Mouse (Mus musculus) lung, embryonic 16.5 days (tissue): ENCODE data around the gene Pcolce. TPM values are rescaled to one million over a fixed set of nuclear protein-coding genes. Genes with fewer than 3 reads are reported as not detected.

Experiments
- ATAC-seq: fragments of 200-750 bp; cut with Nextera tagmentation; 2 replicates; pipeline ENCODE4 v1.8.0; 2017; ENCODE audit warnings: low read depth, mild to moderate bottlenecking, moderate library complexity
- H3K27ac ChIP-seq: fragments of 300-500 bp; sonication (generic); 2 replicates; pipeline ENCODE4 v1.5.1; 2014; ENCODE audit warnings: mild to moderate bottlenecking, control low read depth, low read length
- H3K27me3 ChIP-seq: fragments of 300-500 bp; sonication (generic); 2 replicates; pipeline ENCODE4 v1.6.1; 2014; ENCODE audit warnings: low read depth, low read length, mixed read lengths; ENCODE audit not compliant: control insufficient read depth, insufficient read depth
- H3K36me3 ChIP-seq: fragments of 300-500 bp; sonication (generic); 2 replicates; pipeline ENCODE4 v1.6.1; 2014; ENCODE audit warnings: low read length; ENCODE audit not compliant: control insufficient read depth, insufficient read depth
- H3K4me1 ChIP-seq: fragments of 300-500 bp; sonication (generic); replicated peaks from 2 replicates; pipeline ENCODE4 v1.6.1; 2014; ENCODE audit warnings: low read length, mixed read lengths; ENCODE audit not compliant: control insufficient read depth, insufficient read depth
- H3K4me2 ChIP-seq: fragments of 300-500 bp; sonication (generic); 2 replicates; pipeline ENCODE4 v1.6.1; 2014; ENCODE audit warnings: low read depth, low read length, control low read depth
- H3K4me3 ChIP-seq: fragments of 300-500 bp; sonication (generic); 2 replicates; pipeline ENCODE4 v1.5.1; 2014; ENCODE audit warnings: mild to moderate bottlenecking, low read length, control low read depth
- H3K9ac ChIP-seq: fragments of 300-500 bp; sonication (generic); 2 replicates; pipeline ENCODE4 v1.6.1; 2014; ENCODE audit warnings: low read length, control low read depth
- H3K9me3 ChIP-seq: fragments of 300-500 bp; sonication (generic); 2 replicates; pipeline ENCODE4 v1.6.1; 2016; ENCODE audit warnings: low read length; ENCODE audit not compliant: control insufficient read depth
- WGBS: fragments of 180-500 bp; shearing (Covaris S2); extraction: QIAGEN DNeasy Blood & Tissue Kit; methylation state at CpG from one replicate; pipeline ENCODE4 v1.1.7; 2014; 5-methylcytosine and 5-hydroxymethylcytosine counted together
- polyA plus RNA-seq: library from polyadenylated mRNA; unstranded; fragments of >200 nt; fragmentation: Nextera tagmentation; extraction: Ambion mirVana; gene quantifications from 2 replicates; pipeline ENCODE4 v1.2.1, GENCODE M21; 2015

The Pcolce gene
- polyA plus RNA-seq, 1 experiment from 2014 or later, result 123 TPM

DNA sequence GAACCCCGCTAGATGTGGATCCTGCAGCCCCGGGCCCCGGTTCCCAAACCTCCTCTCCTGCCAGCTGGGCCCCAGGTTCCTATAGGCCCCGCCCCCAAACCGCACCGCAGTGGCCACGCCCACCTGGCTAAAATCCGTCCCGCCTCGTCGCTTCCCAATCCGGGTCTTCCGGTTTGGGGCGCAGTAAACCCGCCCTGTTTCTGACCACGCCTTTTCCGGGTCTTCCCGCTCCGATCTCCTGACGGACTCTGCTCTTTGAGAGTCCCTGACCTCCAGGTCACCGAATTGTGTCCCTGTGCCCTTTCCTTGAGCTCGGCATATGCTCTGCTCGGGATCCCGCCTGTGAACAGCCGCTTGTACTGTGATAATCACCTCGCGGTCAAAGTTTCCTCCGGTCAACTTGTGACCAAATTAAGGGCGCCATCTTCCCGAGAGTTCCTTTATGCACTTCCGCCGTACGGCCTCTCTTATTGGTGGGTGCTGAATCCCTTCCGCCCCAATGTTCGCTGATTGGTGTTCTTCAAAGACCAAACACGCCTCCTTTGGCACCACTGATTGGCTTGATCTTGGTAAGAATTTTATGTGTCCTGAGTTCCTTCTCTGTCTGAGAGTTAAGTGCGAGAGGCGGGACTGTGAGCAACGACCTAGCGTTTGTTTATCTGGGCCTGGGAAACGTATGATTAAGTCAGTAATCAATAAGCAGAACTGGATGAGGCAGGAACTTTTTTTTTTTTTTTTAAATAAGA is 12.8 kb downstream of the Pcolce start, which contains the start of gene Mospd3:
TSS of gene Mospd3 (minus strand) at position 440 of the 746 bp plus-strand sequence.
- Histone ChIP-seq H3K4me3 (peak within 1 kb of the TSS; percentile 78), H3K27me3 (no peaks in the 10 kb centered on the region), H3K9me3 (no peaks in the 10 kb centered on the region), H3K4me1 (peaks cover 19% of the 10 kb centered on the region), H3K27ac (peak within 1 kb of the TSS; percentile 93), H3K9ac (peak within 1 kb of the TSS; percentile 93), H3K4me2 (peak within 1 kb of the TSS; percentile 95), H3K36me3 (no peaks in the 10 kb centered on the region)
- peak; percentile 96 for ATAC-seq
- WGBS, result under 1% methylated on average over 41 of the region's 41 CpGs

DNA sequence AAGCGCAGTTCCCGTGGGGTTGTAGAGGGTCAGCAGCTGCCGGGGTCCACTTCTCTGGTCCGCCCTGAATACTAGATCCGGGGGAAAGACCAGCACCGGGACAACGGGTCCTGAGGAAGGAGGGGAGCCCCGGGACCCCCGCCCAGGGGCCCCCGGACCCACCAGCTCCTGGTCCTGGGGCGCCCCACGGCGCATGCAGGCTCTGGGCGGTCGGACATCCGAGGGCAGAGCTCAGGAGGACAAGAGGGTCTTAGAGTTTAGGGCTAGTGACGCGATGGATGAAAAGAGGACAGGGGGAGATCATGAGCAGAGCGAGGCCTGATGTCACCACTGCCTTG is 13.3 kb downstream of the Pcolce start:
- no peaks in the 10 kb centered on the region for H3K27me3 ChIP-seq
- H3K4me1 ChIP-seq, result peaks cover 19% of the 10 kb centered on the region
- peak overlapping the region; percentile 37; the same call in 1 of the 2 replicates for H3K27ac ChIP-seq
- peak overlapping the region; percentile 95 for H3K4me2 ChIP-seq
- H3K9me3 ChIP-seq, result no peaks in the 10 kb centered on the region
- peak overlapping the region; percentile 93 for H3K9ac ChIP-seq
- H3K36me3 ChIP-seq, result no peaks in the 10 kb centered on the region
- H3K4me3 ChIP-seq, result peak overlapping the region; percentile 78
- under 1% methylated on average over 19 of the region's 19 CpGs for WGBS
- peak; percentile 6 for ATAC-seq

DNA sequence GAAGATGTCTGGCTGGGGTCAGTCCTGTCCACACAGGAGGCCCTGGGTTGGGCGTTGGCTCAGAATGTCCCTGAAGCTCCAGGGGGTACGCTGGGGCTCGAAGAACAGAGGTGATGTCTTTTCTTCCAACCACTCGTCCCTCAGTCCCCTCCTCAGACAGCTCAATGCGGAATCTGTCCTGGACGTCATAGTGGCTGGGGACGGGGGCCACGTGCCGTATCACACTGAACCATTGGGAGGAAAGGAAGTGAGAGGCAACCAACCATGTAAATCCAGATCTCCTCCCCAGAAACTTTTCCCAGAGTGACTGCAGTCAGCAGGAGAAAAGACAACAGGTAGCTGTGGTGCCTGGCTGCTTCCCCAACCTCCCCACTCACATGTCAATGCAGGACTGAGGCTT is 14.0 kb downstream of the Pcolce start:
- H3K4me3 ChIP-seq, result peak overlapping the region; percentile 78
- no peaks in the 10 kb centered on the region for H3K27me3 ChIP-seq
- H3K36me3 ChIP-seq, result no peaks in the 10 kb centered on the region
- peak overlapping the region; percentile 95 for H3K4me2 ChIP-seq
- peak overlapping the region; percentile 93 for H3K9ac ChIP-seq
- WGBS, result 50% methylated on average over 9 of the region's 9 CpGs
- no peaks in the 10 kb centered on the region for H3K9me3 ChIP-seq
- ATAC-seq, result no peak
- H3K4me1 ChIP-seq, result peaks cover 19% of the 10 kb centered on the region
- H3K27ac ChIP-seq, result 0 out of 2 replicates have a peak overlapping the region, but pooled peaks have one; percentile 37

DNA sequence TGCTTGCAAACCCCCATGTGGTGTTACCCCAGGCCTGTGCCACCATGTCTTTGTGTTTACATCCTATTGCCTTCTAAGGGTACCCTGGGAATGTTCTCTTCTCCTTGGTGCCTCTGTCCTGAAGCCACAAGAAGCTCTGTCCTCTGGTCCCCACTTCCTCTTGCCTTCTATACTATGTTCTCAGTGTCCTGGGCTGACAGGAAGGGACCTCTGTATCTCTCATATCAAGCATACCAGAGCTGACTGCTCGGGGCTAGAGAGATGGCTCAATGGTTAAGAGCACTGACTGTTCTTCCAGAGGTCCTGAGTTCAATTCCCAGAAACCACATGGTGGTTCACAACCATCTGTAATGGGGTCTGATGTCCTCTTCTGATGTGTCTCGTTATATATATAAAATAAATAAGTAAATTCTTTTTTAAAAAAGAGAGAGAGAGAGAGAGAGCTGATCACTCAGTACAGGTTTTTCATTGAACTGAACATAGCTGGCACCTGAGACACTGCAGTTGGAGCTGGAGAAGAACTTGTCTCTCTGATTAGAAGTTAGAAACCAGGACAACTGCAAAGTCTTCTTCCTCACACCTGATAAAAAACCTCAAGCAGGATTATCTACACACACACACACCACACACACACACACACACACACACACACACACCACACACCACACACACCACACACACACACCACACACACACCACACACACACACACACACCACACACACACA is 15.3 kb downstream of the Pcolce start:
- Histone ChIP-seq H3K9me3 (no peaks in the 10 kb centered on the region), H3K4me2 (no peak overlapping the region), H3K36me3 (no peaks in the 10 kb centered on the region), H3K27me3 (no peaks in the 10 kb centered on the region), H3K27ac (no peak overlapping the region), H3K4me3 (no peak overlapping the region), H3K4me1 (peaks cover 19% of the 10 kb centered on the region), H3K9ac (no peak overlapping the region)
- no peak for ATAC-seq
- 69% methylated on average over 2 of the region's 2 CpGs for WGBS

DNA sequence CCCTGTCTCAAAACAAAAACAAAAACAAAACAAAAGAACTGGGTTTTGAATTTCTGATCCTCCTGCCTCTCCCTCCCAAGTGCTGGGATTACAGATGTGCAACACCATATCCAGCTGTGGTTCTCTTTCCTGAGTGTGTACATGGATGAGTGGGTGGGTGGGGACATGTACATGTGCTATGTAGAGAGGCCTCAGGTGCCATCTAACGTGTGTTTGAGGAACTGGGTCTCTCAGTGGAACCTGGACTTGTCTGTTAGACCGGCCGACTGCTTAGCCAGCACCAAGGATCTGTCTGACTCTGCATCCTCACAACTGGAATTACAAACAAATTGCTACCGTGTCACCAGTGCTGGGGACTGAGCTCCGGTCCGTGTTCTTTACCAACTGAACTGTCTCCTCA is 16.0 kb downstream of the Pcolce start:
- H3K9me3 ChIP-seq, result no peaks in the 10 kb centered on the region
- no peak for ATAC-seq
- no peaks in the 10 kb centered on the region for H3K27me3 ChIP-seq
- no peak overlapping the region for H3K27ac ChIP-seq
- WGBS, result 88% methylated on average over 6 of the region's 6 CpGs
- no peak overlapping the region for H3K4me3 ChIP-seq
- no peak overlapping the region for H3K9ac ChIP-seq
- peaks cover 17% of the 10 kb centered on the region for H3K4me1 ChIP-seq
- no peak overlapping the region for H3K4me2 ChIP-seq
- H3K36me3 ChIP-seq, result no peaks in the 10 kb centered on the region

DNA sequence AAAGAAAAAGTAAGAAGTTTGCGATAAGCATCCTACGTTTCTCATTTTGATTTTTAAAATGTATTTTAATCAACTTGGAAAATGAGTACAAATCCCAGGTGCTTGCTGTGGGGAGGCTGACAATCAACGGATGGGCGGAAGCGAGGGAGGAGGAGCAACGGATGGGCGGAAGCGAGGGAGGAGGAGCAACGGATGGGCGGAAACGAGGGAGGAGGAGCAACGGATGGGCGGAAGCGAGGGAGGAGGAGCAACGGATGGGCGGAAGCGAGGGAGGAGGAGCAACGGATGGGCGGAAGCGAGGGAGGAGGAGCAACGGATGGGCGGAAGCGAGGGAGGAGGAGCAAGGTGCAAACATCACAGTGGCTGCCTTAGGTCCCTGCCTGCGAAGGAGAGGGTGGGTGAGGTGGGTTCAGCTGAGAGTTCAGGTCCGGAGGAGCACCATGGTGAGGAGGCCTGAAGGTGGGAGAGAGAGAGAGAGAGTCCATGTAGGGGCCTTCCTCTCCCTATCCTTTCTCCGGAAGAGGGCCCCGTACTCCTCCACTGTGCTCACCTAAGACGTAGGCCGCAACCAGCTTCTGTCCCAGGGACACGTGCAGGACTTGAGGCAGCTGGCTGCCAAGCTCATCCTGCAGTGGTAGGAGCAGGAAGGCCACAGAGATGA is 16.9 kb downstream of the Pcolce start:
- Histone ChIP-seq H3K4me3 (peak overlapping the region; percentile 15; the same call in 1 of the 2 replicates), H3K36me3 (no peaks in the 10 kb centered on the region), H3K27ac (no peak overlapping the region), H3K4me1 (peaks cover 13% of the 10 kb centered on the region), H3K27me3 (no peaks in the 10 kb centered on the region), H3K9me3 (no peaks in the 10 kb centered on the region), H3K9ac (peak overlapping the region; percentile 14; the same call in 1 of the 2 replicates), H3K4me2 (peak overlapping the region; percentile 35)
- WGBS, result 36% methylated on average over 30 of the region's 30 CpGs
- no peak for ATAC-seq

DNA sequence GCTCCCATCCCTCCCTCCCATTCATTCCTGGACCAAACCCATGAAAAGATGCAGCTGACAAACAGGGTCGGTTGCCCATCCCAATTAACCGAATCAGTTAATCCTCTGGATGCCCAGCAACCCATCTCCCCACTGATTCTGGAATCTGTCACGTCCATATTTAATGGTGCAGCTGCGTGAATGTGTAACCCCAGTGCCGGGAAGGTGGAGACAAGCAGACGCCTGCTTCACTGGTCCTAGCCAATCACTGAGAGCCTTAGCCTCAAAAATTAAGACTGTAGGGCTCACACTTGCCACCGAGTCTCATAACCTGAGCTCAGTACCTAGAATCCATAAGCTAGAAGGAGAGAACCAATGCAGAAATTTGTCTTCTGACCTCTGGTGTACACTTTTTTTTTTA is 17.7 kb downstream of the Pcolce start:
- Histone ChIP-seq H3K9me3 (no peaks in the 10 kb centered on the region), H3K4me2 (no peak overlapping the region), H3K4me3 (no peak overlapping the region), H3K27ac (no peak overlapping the region), H3K9ac (no peak overlapping the region), H3K36me3 (no peaks in the 10 kb centered on the region), H3K27me3 (no peaks in the 10 kb centered on the region), H3K4me1 (peaks cover 13% of the 10 kb centered on the region)
- WGBS, result 81% methylated on average over 7 of the region's 7 CpGs
- ATAC-seq, result no peak

DNA sequence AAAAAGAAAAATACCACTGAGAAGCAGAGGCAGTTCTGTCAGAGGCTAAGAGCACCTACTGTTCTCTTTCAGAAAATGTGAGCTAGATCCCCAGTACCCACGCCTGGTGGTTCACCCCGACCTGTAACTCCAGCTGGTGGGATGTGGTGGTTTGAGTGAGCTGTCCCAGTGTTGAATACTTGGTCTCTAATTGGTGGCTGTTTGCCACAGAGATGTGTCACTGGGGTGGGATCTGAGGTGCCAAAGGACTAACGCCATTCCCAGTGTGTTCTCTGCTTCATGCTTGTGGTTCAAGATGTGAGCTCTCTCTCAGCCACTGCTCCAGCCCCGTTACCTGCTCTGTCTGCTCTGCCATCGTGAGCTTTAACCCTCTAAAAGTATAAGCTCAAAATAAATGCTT is 23.1 kb downstream of the Pcolce start:
- no peaks in the 10 kb centered on the region for H3K4me1 ChIP-seq
- H3K27me3 ChIP-seq, result no peaks in the 10 kb centered on the region
- no peak for ATAC-seq
- H3K27ac ChIP-seq, result no peak overlapping the region
- no peak overlapping the region for H3K4me2 ChIP-seq
- no peak overlapping the region for H3K9ac ChIP-seq
- H3K4me3 ChIP-seq, result no peak overlapping the region
- H3K9me3 ChIP-seq, result no peaks in the 10 kb centered on the region
- 74% methylated on average over 5 of the region's 5 CpGs for WGBS
- H3K36me3 ChIP-seq, result no peaks in the 10 kb centered on the region

DNA sequence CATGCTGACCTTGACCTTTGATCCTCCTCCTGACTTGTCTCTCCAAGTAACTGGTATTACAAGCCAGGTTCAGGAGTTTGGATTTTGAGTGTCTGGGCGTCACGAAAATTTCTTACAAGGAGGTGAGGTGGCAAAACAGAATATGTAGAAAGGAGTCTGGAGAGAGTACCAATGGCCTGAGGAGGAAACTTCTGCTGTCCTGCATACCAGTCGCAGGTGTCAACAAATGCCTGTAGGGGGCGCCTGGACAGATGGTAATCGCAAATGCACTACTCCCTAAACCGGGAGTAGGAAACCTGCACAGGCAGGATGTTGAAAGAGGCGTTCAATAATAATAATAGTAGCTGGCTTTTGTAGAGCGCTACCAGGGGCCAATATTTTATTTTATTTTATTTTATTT is 28.6 kb downstream of the Pcolce start:
- Histone ChIP-seq H3K27me3 (peaks cover 3% of the 10 kb centered on the region; the same call in 1 of the 2 replicates), H3K9me3 (no peaks in the 10 kb centered on the region), H3K36me3 (no peaks in the 10 kb centered on the region), H3K4me3 (no peak overlapping the region), H3K9ac (no peak overlapping the region), H3K4me1 (peaks cover 6% of the 10 kb centered on the region; the same call in 1 of the 2 replicates), H3K27ac (no peak overlapping the region), H3K4me2 (no peak overlapping the region)
- ATAC-seq, result no peak
- WGBS, result 27% methylated on average over 8 of the region's 8 CpGs
